Mouse (Mus musculus) cerebellum, adult 2 months (tissue): ENCODE data around the gene Tatdn3. TPM values are rescaled to one million over a fixed set of nuclear protein-coding genes. Genes with fewer than 3 reads are reported as not detected.

Experiments
- DNase-seq, 2 experiments: peaks; one replicate each; pipeline ENCODE4 v3.0.0; 2021
- H3K27ac ChIP-seq: fragments of 200-500 bp; 2 replicates; pipeline ENCODE4 v1.5.1; 2012; ENCODE audit warnings: low read length, control low read depth, inconsistent platforms; ENCODE audit not compliant: insufficient read depth
- H3K27me3 ChIP-seq: fragments of 200-500 bp; 2 replicates; pipeline ENCODE4 v1.6.1; 2012; ENCODE audit warnings: inconsistent platforms, mild to moderate bottlenecking, low read length, moderate library complexity; ENCODE audit not compliant: control insufficient read depth, insufficient read depth
- H3K4me1 ChIP-seq: fragments of 200-500 bp; 2 replicates; pipeline ENCODE4 v1.6.1; 2011; ENCODE audit warnings: low read length; ENCODE audit not compliant: control insufficient read depth, insufficient read depth
- H3K4me3 ChIP-seq: fragments of 200-500 bp; replicated peaks from 2 replicates; pipeline ENCODE3; 2011; ENCODE audit warnings: mild to moderate bottlenecking, low read depth, low read length, control low read depth; ENCODE audit not compliant: insufficient read depth
- CTCF ChIP-seq: fragments of 200-500 bp; IDR thresholded peaks from 2 replicates; pipeline ENCODE4 v1.5.1; 2011; ENCODE audit warnings: low read depth, mild to moderate bottlenecking, control low read depth, low read length, moderate library complexity, borderline replicate concordance; ENCODE audit not compliant: insufficient read depth
- POLR2A ChIP-seq: fragments of 200-500 bp; IDR thresholded peaks from 2 replicates; pipeline ENCODE4 v1.6.1; 2011; ENCODE audit warnings: low read length, control low read depth, borderline replicate concordance; ENCODE audit not compliant: insufficient read depth
- WGBS: fragments of 180-500 bp; shearing (Covaris S2); methylation state at CpG from one replicate; pipeline ENCODE4 v1.1.7; 2018; 5-methylcytosine and 5-hydroxymethylcytosine counted together
- polyA plus RNA-seq: library from polyadenylated mRNA; depleted of rRNA; stranded (reverse); fragments of >200 nt; gene quantifications from 2 replicates; pipeline ENCODE4 v1.2.3, GENCODE M21; 2012

The Tatdn3 gene
- polyA plus RNA-seq, 1 experiment, result 54.4 TPM

DNA sequence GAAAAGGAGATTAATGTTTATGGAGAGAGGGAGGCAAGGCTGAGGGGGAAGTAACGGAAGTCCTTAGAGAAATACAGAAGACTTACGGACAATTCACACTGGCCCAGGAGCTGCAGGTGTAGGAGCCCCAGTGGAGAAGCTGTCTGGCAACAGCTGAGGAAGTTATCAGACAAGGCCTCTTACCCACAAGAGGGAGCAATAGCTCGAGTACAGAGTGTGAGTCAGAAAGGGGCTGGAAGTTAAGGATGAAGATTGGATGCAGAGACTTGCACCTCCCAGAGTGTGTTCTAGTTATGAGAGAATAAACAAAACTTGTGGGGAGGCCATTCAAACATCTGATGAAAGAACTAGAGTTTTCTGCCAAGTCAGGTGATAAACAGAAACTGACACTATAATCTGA lies 5.3 kb downstream of the Tatdn3 start:
- DNase-seq, result no peak
- H3K27me3 ChIP-seq, result no peaks in the 10 kb centered on the region
- no peak overlapping the region for H3K27ac ChIP-seq
- no peak for TF ChIP-seq POLR2A
- WGBS, result 67% methylated on average over 3 of the region's 3 CpGs
- no peaks in the 10 kb centered on the region; the same call in 1 of the 2 replicates for H3K4me1 ChIP-seq
- no peak overlapping the region for H3K4me3 ChIP-seq

GRCm38 (mm10) chr1:191055533-191055873 lies 7.2 kb downstream of the Tatdn3 start:
- Histone ChIP-seq H3K4me1 (no peaks in the 10 kb centered on the region), H3K27ac (no peak overlapping the region), H3K27me3 (no peaks in the 10 kb centered on the region), H3K4me3 (no peak overlapping the region)
- TF ChIP-seq POLR2A (no peak), CTCF (no peak)
- 46% methylated on average over 2 of the region's 2 CpGs for WGBS
- DNase-seq, result no peak

DNA sequence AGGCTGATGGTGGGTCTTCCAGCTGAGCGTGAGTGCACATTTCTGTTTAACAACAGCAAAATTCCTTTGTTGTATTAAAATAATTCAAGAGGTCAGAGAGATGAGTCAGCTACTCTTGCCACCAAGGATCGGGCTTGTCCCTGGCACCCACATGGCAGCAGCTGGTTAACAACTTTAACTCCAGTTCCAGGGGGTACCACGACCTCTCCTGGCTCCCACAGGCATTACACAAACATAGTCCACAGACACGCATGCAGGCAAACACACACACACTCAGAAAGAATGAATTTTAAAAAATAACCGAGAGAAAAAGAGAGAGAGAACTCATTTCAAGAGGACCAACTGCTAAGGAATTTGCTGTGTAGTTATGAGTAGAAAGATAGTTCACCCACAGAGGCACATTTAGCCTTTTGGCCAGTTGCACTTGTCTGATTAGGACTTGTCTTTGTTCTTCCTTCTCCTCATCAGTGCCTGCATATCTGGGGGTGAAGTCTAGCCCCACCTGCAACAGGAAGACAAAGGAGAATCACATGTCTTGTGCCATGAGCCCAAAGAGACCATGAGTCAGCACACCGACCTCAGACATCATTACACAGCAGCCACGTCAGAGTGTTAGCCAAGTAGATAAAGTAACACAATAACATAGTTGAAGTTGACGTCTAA lies 7.7 kb downstream of the Tatdn3 start:
- H3K4me3 ChIP-seq, result no peak overlapping the region
- DNase-seq, result no peak
- H3K27me3 ChIP-seq, result no peaks in the 10 kb centered on the region
- no peaks in the 10 kb centered on the region for H3K4me1 ChIP-seq
- 66% methylated on average over 8 of the region's 8 CpGs for WGBS
- no peak overlapping the region for H3K27ac ChIP-seq
- TF ChIP-seq CTCF, result no peak
- no peak for TF ChIP-seq POLR2A

- H3K27me3 ChIP-seq, result no peaks in the 10 kb centered on the region
- no peak overlapping the region for H3K27ac ChIP-seq
- WGBS, result 86% methylated on average over 3 of the region's 3 CpGs
- DNase-seq, result no peak
- H3K4me3 ChIP-seq, result no peak overlapping the region
- TF ChIP-seq CTCF, result no peak
- no peak for TF ChIP-seq POLR2A
- H3K4me1 ChIP-seq, result no peaks in the 10 kb centered on the region
These were observed 9.2 kb downstream of the Tatdn3 start for GRCm38 (mm10) chr1:191053555-191053954.

GRCm38 (mm10) chr1:191046231-191046824 lies 16.4 kb downstream of the Tatdn3 start:
- no peaks in the 10 kb centered on the region for H3K4me1 ChIP-seq
- H3K4me3 ChIP-seq, result no peak overlapping the region
- TF ChIP-seq CTCF (no peak), POLR2A (no peak)
- H3K27ac ChIP-seq, result no peak overlapping the region
- no peaks in the 10 kb centered on the region for H3K27me3 ChIP-seq
- whole genome bisulfite sequencing, result 55% methylated on average over 7 of the region's 7 CpGs
- DNase-seq, result no peak

- WGBS, result 99% methylated on average over 2 of the region's 2 CpGs
- DNase-seq, result no peak
- TF ChIP-seq CTCF (no peak), POLR2A (no peak)
- Histone ChIP-seq H3K4me3 (no peak overlapping the region), H3K27ac (no peak overlapping the region), H3K27me3 (no peaks in the 10 kb centered on the region), H3K4me1 (no peaks in the 10 kb centered on the region)
These were observed 17.5 kb downstream of the Tatdn3 start for GRCm38 (mm10) chr1:191045264-191045663.

DNA sequence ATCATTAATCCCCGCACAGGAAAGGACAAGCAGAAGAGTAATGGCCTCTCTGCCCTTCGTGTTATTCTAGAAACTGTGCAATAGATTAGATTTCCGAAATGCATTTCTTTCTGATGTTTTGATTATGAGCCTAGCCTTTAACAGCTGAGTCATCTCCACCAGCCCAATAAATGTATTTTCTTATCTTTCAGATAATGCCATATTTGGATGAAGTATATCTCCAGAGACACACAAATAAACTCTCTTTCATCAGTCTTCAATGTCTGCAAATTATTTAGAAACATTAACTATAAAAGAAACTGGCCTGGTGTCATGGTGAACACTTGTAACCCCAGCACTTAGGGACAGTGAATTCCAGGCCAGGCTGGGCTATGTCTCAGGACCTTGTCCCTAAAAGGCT lies 20.0 kb downstream of the Tatdn3 start:
- no peak for TF ChIP-seq CTCF
- no peak for TF ChIP-seq POLR2A
- no peaks in the 10 kb centered on the region for H3K27me3 ChIP-seq
- 89% methylated on average over 3 of the region's 3 CpGs for WGBS
- DNase-seq, result no peak
- no peaks in the 10 kb centered on the region for H3K4me1 ChIP-seq
- no peak overlapping the region for H3K27ac ChIP-seq
- no peak overlapping the region for H3K4me3 ChIP-seq

- Histone ChIP-seq H3K27me3 (no peaks in the 10 kb centered on the region), H3K4me1 (no peaks in the 10 kb centered on the region), H3K4me3 (no peak overlapping the region), H3K27ac (no peak overlapping the region)
- no peak for TF ChIP-seq CTCF
- TF ChIP-seq POLR2A, result no peak
- WGBS, result 74% methylated on average over 5 of the region's 5 CpGs
- DNase-seq, result no peak
These were observed 20.6 kb downstream of the Tatdn3 start for GRCm38 (mm10) chr1:191042106-191042505.
